Mouse (Mus musculus): ENCODE measurements at regions not wholly inside any gene's neighbourhood (a gene's known extent, or its start where the extent isn't known, plus 50 kb on each side); places are given as distances from the start of the nearest gene placed in this dataset.
A peak's percentile ranks its signal among the peaks of the same experiment; 100 is the strongest.

GRCm38 (mm10) chr1:35715931-35716330, 352.3 kb upstream of the Hs6st1 start:
- DNase-seq (ENCODE audit: low spot score) = no peak

DNA sequence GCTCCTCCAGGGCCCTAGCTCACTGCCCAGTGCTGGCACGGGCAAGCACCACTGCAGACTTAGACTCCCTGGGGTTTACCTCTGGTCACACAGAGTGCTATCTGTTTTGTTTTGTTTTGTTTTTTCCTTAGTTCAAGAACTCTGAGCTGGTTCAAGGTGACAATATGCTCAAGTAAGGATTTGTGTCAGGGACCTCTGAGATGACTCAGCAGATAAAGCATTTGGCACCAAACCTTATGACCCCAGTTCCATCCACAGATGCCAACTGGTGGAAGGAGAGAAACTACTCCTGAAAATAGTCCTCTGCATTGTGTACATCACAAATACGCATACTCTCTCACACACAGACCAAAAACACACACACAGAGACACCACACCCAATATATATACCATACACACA, 351.0 kb upstream of the Hs6st1 start:
- DNase-seq (ENCODE audit: low spot score) = no peak

DNA sequence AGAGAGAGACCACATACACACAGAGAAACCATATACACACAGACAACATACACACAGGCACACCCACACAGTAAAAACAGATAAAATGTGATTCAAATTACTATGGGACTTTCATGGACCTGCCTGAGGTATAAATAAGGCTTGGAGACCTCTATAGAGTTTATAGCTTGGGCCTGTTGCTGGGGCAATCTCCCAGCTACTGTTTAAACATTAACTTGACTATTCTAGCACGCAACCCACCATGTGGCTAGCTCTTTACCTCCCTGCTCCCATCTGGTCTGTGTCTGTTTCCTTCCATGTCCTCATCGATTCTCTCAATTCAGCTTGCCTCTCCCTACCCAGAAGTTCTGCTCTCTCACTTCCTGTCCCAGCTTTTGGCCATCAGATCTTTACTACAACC, 350.5 kb upstream of the Hs6st1 start:
- no peak for DNase-seq (ENCODE audit: low spot score)

DNA sequence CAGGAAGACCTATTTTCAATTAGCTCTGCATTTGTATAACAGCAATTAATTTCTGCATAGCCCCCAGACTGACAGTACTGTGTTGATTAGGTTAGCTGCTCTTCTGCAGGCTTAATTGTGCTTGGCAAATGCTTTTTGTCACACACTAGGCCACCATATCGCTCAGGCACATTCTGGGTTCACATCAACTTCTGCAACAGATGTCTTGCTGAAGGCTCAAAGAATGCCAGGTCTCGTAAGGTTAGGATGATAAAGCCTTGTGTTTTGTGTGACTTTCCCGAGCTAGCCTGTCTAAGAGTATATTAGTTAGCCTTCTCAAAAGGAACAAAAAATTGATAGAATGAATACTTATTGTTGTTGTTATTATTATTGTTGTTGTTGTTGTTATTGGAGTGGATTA, 348.1 kb upstream of the Hs6st1 start:
- no peak for DNase-seq (ENCODE audit: low spot score)

DNA sequence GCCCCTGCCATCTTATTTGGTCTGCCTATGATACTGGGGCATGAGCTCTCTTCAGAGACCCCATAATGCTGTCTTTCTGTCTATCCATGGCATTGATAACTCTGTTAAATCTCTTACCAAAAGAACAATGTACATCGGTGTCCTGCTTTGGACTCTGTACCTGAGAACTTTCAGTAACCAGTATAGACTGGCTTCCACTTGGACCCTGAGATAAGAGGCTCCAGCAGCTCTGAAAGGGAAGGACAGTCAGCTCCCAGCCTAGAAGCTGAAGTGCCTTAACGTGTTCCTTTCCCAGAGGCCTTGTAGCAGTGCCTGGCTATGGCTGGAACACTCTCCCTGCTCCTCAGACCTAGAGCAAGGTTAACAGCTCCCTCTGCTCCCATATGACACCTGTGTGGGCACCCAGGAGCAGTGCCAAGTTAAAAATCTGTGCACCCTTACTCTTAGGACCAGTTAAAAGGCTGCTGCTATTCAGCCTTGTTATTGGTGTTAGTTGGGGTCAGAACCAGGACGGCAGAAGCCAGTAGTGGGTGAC, 343.8 kb upstream of the Hs6st1 start:
- no peak for DNase-seq (ENCODE audit: low spot score)

DNA sequence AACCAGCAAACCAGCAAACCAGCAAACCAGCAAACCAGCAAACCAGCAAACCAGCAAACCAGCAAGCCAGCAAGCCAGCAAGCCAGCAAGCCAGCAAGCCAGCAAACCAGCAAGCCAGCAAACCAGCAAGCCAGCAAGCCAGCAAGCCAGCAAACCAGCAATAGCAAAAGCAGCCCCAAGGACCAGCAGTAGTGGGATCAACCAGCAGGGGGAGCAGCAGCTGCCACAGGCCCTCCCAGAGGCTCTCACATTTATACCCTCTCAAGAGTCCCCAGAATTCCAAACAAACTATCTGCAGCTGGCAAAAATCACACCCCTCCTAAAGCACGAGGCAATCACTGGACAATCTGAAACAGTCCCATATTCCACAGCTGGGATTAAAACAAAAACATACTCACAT, 341.6 kb upstream of the Hs6st1 start:
- peak; percentile 59 for DNase-seq (ENCODE audit: low spot score)

- DNase-seq (ENCODE audit: low spot score) = no peak
These were observed 340.8 kb upstream of the Hs6st1 start for GRCm38 (mm10) chr1:35727310-35727990.

- DNase-seq (ENCODE audit: low spot score) = peak; percentile 69
These were observed 338.4 kb upstream of the Hs6st1 start for GRCm38 (mm10) chr1:35729785-35730295.

- no peak for DNase-seq (ENCODE audit: low spot score)
These were observed 337.9 kb upstream of the Hs6st1 start for GRCm38 (mm10) chr1:35730309-35730708.

GRCm38 (mm10) chr1:35736247-35736646, 332.0 kb upstream of the Hs6st1 start:
- DNase-seq (ENCODE audit: low spot score) = no peak

GRCm38 (mm10) chr1:35749603-35750002, 318.6 kb upstream of the Hs6st1 start:
- DNase-seq (ENCODE audit: low spot score) = no peak

DNA sequence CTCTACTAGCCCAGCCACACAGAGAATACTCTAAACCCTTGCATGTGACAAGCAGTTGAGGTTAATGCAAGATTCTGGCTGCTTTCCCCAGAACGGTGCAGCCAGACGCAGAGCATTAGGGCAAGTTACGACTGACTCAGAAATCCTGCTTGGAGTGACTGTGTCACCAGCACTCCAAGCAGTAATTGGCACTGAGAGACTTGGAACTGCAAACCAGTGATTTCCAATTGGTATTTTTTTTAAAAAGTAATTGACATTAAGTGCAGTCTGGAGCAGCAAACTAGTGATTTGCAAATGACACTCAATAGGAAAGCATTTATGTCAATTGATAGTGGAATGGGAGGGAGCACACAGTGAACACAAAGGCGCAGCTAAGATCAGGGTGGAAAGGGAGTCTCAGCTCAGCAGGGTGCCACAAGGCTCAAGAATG, 318.1 kb upstream of the Hs6st1 start:
- DNase-seq (ENCODE audit: low spot score) = no peak

GRCm38 (mm10) chr1:35752636-35753035, 315.6 kb upstream of the Hs6st1 start:
- DNase-seq (ENCODE audit: low spot score) = no peak

DNA sequence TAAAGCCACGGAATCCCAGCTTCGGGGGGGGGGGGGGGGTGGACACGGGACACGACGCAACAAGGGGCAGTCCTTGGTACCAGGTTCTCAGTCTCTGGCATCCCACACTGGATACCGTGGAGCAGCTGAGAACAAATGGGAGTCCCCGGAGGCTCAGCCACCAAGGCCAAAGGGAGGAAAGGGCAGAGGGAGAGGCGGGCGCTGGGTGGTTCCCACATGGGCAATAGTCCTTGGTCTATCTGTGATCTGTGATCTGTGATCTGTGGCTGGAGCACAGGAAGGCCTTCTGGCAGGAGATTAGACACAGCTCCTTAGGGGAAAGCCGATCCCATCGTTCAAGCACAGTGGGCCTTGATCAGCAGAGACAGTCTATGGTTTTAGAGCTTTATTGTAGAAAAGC, 314.0 kb upstream of the Hs6st1 start:
- no peak for DNase-seq (ENCODE audit: low spot score)

DNA sequence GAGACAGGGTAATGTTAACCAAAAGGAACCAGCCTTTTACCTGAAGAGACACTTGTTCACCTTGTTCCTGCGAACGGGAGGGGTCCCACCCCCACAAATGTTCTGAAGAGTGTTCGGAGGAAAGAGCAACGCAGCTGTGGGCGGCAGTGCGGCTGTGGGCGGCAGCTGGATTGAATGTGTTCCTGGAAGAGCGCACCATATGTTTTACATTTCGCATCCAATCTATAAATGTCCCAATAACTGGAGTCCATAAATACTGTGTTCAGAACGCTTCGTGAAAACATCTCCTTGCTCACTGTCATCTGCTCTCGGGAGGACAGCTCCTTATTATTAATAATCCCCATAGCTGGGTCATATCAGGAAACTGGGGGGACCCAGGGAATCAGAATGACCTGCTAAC, 309.2 kb upstream of the Hs6st1 start:
- no peak for DNase-seq (ENCODE audit: low spot score)

- DNase-seq (ENCODE audit: low spot score) = peak; percentile 12
These were observed 308.6 kb upstream of the Hs6st1 start for GRCm38 (mm10) chr1:35759600-35759999.

DNA sequence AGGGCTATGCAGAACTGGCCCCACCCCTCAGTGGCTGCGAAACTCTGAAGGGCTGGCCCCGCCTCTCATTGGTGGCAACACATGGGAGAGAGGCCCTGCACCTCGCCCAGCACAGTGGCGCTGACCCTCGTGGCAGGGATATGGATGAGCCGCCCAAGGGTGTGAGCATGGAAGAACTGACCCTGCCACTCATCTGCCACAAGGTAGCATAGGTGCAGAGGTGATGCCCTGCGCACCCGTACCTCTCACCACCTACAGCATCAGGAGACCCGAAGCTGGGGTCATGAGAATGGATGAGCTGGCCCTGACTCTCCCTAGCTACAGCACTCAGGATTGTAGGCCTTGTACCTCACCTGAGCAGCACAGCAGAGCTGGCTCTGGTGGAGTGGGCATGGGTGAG, 305.1 kb upstream of the Hs6st1 start:
- no peak for DNase-seq (ENCODE audit: low spot score)

DNA sequence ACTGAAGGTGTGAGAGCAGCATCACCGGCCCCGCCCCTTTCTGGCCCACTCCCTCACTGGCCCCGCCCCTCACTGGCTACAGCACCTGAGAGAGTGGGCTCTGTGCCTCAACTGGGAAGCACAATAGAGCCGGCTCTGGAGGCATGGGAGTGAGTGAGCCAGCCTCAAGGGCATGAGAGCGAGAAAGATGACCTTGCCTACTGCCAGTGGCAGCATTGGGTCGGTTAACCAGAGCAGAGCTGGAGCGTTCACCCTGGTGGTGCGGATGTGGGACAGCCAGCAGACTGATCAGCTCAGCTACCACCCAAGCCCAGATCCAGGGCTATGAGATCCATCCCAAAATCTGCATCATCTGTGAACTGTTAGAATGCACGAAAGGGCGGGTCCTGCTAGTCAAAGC, 304.7 kb upstream of the Hs6st1 start:
- no peak for DNase-seq (ENCODE audit: low spot score)

DNA sequence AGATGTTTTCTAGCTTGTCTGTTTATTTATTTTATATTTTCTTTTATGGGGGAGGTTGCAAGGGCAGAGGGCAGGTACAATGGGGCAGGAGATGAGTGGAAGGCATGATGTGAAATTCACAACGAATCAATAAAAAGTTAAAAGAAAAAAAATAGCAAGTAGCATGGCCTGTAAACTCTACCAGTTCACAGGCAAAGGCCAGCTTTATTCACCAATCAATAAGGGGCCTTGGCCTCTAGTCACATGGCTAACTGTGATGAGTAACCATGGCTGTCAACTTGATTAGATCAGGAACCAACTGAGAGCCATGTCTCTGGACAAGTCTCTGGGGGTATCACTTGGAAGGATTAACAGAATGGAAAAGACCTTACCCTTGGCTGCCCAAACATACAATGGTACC, 304.1 kb upstream of the Hs6st1 start:
- no peak for DNase-seq (ENCODE audit: low spot score)

DNA sequence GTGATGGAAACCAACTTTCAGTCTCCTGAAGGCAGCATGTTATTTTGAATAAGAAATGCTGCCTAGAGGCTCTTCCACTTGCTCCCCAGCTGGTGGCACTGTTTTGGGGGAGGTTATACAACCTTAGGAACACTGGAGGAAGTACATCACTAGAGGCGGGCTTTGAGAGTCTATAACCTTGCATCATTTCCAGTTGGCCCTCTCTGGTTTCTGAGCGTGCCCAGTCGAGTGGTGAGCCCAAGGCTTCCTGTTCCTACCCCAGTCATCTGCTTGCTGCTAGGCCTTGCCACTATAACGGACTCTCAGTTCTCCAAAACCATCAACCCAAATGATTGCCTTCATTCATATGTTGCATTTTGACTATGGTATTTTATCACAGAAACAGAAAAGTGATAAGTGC, 302.5 kb upstream of the Hs6st1 start:
- DNase-seq (ENCODE audit: low spot score) = no peak

DNA sequence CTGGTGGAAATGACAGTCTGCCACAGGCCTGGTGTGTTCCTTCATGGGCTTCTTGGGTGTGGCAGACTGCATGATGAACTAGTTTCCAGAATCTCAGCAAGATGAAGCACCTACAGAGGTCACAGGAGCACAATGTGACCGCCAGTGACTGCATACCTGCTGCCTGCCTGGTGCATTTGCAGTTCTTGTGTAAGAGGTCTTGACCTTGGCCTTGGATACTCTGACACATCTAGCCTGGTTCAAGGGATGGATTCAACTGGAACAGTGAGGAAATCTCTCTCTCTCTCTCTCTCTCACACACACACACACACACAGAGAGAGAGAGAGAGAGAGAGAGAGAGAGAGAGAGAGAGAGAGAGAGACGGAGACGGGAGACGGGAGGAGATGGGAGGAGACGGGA, 301.9 kb upstream of the Hs6st1 start:
- no peak for DNase-seq (ENCODE audit: low spot score)

DNA sequence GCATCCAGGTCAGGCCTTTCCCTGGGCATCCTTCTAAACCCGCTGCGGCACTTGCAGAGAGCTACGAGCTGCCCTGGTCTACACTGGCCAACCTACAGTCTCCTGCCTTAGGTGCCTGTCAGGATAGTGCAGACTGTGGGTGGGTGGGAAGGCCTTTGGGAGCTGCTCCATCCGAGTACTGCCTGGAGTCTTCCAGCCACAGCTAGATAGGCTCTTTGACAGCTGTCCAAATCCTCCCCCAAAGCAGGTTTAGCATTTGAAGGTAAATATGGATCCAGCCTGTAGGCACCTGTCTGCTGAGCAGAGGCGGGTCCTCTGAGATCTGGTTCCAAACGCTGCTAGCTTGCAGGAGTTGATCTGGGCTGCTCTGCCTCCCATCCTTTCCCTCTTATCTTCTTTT, 295.6 kb upstream of the Hs6st1 start:
- no peak for DNase-seq (ENCODE audit: low spot score)

DNA sequence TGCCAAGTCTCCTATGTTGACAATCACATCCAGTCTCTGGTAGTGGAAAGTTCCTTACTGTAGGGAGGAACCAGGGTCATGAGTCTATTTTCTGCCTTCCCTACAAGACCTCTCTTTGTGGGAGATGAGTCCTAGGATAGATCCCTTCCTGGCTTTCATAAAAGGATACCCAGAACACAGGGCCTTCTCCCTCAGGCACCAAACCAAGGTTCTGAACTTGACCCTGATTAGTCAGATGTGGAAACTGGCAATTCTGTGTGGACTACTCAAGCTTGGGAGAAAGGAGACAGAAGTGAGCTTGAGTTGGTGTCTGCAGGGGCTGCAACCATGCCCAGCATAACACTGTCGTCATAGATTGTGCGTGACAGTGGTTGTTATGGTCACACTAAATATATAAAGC, 293.6 kb upstream of the Hs6st1 start:
- DNase-seq (ENCODE audit: low spot score) = no peak

DNA sequence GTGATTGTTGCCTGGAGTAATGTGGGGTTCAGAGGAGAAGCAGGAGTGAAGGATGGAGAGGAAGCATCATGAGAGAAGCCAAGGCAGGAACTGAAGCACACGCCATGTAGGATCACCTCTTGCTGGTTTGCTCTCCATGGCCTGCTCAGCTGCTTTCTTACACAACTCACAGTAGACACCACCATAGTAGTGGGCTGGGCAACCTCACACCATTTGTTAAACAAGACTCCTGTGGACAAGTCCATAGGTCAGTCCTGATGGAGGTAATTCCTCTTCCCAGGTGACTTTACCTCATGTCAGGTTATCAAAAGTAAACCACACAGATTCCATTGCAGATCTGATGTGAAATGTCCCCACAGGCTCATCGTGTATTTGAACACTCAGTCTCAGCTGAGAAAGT, 285.5 kb upstream of the Hs6st1 start:
- DNase-seq (ENCODE audit: low spot score) = no peak

Measured in gastrocnemius, adult 18-20 months (tissue).